Mouse (Mus musculus) thymus, adult 2 months (tissue): ENCODE measurements around the gene Add3.

Source experiments
- CTCF ChIP-seq: fragments of 200-500 bp; IDR thresholded peaks from 2 replicates; pipeline ENCODE4 v1.5.1; 2012; ENCODE audit warnings: mild to moderate bottlenecking, control low read depth, low read length, moderate library complexity, borderline replicate concordance; ENCODE audit not compliant: control insufficient read depth, poor library complexity, insufficient read depth; ENCODE audit errors: extremely low read depth
- POLR2A ChIP-seq: fragments of 200-500 bp; IDR thresholded peaks from 2 replicates; pipeline ENCODE4 v1.6.1; 2012; ENCODE audit warnings: mild to moderate bottlenecking, low read length, control low read depth, moderate library complexity; ENCODE audit not compliant: control insufficient read depth, poor library complexity, insufficient read depth; ENCODE audit errors: extremely low read depth

- no peak for TF ChIP-seq POLR2A
- TF ChIP-seq CTCF, result no peak
Observed at GRCm38 (mm10) chr19:53260261-53260660, 120.0 kb downstream of the Add3 start.
